Mouse (Mus musculus) c-Kit-positive CD71-positive TER-119-negative erythroid progenitor cells, embryonic 14.5 days (primary cell): ENCODE measurements around the gene Abca5.

Experiments used
- DNase-seq: peaks from one replicate; pipeline ENCODE4 v3.0.0-alpha.2; 2013; ENCODE audit warnings: low read depth

Abca5 gene

DNA sequence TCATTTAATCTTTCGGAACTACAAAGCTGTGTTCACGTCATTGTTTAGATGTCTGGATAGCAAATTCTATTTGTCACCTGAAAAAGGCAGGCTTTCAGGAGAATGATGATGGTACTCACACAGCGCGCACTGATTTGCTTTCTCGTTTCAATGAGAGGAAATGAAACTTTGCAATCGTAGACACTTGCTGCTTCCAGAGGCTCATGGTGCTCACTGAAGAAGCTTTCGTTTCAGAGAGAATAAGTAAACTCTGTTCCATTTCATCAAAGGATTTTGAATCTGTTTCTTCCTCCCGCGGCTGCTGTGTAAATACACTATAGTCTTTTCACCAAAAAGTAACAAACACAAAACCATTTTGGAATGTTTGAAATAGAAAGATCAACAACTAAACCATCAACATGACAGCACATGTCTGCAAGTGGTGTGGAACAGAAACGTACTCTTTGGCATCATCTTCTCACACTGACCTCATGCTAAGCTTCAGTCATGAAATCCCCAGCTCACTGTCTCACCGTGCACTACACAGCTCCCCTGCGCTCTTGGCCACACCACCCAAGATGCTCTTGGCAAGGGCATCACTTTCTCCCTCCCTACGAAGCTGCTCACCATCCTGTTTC is 39.5 kb downstream of the Abca5 start:
- DNase-seq: no peak

DNA sequence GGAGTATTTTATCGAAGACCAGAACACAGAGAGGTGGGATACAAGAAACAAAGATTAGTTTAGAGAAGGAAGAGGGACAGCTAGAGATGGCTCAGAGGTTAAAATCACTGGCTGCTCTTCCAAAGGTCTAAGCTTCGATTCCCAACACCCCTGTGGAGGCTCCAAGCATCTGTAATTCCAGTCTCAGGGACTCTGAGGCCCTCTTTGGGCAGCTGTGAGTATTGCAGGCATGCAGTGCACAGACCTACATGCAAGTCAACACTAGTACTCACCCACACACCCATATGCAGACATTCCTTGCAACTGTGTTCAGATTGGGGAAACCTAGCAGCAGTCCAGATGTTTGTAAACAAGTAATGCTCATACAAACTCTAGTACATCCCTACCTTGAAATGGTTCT is 46.9 kb downstream of the Abca5 start:
- no peak for DNase-seq

DNA sequence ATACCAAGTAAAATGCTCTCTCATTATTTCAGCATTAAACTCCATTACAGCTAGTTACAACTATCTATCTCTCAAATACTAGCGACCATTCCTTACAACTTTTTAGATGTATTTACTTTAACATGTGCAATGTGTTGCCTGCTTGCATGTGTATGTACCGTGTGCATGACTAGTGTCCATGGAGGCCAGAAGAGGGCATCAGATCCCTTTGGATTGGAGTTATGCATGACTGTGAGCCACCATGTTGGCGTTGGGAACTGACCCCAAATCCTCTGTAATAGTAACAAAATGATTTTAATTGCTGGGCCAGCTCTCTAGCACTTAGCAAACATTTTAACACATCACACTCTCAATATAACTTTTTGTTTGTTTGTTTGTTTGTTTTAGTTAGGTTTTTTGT is 49.1 kb downstream of the Abca5 start:
- DNase-seq: no peak

DNA sequence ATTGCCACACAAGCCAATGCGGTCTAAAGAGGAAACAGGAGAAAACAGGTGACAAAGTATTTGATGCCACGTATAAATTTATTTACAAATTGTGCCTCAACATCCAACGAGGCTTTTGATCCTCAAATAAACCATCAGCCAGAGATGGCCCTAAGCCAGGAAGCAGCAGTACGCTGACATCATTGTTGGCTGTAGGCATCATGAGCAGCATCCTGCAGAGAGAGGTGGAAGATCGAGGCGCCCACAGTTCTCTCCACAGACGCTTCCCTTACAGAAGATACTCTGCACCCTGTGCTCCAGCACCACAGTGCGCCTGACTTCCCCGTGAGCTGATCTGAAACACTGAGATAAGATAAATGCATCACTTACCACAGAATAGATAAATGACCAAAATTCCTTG is 49.8 kb downstream of the Abca5 start:
- no peak for DNase-seq

DNA sequence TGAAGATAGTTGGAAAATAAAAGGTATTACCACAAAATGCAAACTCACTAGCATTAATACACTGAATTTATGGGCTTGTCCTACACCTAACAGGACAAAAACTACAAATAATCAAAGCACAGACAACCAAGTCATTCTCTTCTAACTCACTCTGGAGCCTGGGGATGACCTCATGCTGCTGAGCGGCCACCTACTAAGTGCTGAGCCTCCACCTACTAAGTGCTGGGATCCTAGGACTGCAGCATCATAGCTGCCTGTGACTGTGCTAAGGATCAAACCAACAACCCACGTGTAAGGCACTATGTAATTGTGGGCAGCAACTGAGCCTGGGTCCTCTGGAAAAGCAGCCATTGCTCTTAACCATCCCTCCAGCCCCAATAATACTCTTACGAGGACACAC is 51.2 kb downstream of the Abca5 start:
- DNase-seq: no peak

DNA sequence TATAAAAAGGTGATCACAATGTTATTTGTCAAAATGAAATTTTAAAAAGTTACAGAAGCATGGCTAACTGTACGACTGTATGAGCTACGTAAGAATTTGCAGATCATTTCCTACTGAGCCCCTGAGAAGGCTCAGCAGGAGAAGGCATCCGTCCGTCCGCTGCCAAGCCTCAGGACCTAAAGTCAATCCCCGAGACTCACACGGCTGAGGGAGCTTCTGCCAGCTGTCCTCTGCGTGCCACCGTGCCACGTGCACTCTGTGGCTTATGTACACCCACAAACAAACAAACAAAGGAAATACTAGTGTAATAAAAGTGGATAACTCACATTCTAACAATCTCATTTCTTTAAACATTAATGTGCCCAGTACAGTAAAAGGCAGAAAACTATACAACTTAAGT is 52.7 kb downstream of the Abca5 start:
- no peak for DNase-seq

DNA sequence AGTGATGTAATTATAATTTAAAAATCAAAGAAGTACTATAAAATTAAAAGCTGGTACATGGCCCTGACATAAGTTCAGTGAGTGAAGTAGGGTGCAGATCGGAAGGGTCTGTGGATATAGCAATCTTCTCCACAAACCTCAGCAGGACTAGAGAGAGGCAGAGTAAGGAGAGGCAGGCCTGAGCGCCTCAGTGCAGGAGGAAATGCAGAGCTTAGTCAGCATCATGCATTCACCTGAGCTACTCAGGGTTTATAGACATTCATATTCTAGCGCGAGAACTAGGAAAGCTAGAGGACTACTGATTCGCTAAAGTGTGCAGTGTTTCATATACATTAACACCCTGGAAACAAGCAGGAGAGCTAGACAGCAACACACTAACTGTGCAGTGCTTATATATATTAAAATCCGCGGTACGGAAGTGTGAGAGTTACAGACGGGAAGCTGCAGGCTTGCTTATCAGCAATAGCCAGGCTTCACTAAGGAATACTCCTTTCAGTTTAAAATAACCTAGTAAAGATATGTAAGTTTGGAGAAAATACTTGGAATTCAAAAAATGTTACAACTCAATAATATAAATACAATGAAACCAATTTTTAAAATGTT is 53.2 kb downstream of the Abca5 start:
- DNase-seq: no peak

DNA sequence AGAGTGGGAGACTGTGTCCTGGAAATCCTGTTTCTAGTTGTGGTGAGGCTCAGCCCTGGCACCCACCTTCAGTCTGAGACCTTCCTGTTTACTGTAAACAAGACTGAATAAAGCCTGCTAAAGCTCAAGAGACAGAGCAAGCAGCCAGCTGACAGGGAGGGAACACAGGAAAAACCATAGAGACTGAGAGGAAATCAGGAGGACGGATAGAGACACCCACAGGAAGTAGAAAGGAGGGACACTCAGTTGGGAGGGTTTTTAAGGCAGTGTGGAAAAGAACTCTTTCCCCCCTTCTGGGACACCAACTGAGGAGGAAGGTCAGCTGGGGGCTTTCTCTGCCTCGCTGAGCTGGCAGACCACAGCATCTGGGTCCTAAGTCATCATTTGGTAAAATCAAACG is 62.7 kb downstream of the Abca5 start:
- no peak for DNase-seq

DNA sequence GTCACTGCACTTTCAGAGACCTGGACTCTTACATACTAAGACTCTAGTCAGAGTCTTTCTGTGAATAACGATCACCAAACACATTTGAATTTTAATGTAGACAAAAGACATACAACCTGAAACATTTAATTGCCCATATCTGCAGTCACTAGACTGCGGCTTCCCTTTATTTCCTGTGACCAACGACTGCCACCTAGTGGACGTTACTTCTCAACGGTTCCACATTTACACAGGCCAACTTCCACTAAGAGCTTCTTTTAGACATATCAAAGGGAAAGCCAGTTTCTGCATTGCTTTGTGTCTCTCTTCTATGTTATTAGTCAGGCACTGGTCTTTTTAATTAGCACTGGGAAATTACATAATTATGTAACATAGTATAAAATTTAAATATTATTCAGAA is 65.8 kb downstream of the Abca5 start:
- peak; percentile 65 for DNase-seq

DNA sequence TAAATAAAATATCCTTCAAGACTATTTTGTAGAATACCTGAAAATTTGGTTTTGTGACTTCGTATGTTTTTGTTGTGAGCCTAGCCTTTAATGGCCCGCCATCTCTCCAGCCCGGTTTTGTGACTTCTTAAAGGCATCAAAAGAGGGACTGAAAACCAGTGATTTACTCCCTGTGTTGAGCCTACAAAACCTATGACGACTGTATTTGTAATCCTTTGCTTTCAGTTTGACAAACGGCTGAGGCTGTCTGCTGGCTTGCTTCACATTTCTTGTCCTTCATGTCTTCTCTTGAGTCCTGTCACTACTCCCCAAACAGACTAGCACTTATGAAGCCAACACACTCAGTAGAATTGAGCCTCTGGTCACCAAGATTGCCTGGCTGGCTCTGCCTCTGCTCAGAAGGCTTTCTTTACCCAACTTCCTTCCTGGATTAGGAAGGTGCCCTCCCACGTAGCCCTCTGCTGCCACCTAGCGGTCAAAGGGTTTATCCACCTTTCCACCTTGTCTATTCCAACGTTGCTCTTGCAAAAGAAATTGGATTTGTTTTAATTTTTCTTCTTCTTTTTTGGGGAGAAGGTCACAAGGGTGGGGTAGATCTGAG is 69.2 kb downstream of the Abca5 start:
- peak; percentile 69 for DNase-seq

DNA sequence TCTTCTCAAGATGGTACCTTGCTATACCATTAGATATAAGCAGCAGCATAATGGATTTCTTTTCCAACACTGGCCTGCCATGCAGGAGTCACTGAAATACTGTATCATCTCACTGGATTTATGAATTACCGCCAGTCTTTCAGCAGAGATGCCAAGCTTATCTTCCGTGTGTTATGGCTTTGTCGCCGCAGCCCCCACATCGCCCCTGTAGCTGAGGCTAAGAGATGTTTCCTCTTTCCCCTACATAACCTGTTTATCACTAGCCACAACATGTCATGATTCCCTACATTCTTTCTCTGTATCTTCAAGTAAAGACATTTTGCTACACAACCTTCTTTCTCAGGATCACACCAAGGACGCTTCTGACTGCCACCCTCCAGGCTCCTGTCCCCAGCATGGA is 70.3 kb downstream of the Abca5 start:
- no peak for DNase-seq

DNA sequence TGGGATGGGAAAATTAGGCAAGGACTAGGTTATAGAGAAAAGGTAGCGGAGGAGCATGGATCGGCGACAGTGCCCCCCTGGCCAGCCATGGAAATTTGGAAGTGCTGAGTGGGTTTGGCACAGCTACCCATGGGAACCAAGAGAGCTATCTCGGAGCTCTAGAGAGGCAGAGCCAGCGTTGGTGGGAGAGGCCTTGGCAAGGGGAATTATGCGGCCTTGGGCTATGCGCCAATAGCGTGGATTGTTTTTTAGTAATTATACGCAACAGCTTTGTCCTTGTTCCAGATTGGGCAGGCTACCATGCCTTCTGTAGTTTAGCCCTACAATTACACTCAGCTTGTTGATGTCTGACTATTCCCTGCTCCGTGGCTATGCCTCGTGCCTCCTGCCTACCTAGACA is 70.8 kb downstream of the Abca5 start:
- DNase-seq: no peak

DNA sequence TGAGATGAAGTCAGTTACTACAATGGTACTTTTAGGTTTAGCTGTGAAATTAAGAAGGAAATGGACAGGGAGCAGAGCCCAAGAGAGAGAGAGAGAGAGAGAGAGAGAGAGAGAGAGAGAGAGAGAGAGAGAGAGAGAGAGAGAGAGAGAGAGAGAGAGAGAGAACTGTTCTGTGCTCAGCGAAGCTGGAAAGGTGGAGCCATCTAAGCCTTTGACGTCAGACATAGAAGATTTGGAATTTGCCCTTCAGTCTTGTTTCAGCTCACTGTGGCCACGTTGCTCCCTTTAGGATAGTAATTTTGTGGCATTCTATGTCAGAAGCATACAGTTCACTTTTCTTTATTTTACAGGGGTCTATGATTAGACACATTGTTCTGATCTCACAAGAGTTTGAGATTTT is 75.6 kb downstream of the Abca5 start:
- no peak for DNase-seq

DNA sequence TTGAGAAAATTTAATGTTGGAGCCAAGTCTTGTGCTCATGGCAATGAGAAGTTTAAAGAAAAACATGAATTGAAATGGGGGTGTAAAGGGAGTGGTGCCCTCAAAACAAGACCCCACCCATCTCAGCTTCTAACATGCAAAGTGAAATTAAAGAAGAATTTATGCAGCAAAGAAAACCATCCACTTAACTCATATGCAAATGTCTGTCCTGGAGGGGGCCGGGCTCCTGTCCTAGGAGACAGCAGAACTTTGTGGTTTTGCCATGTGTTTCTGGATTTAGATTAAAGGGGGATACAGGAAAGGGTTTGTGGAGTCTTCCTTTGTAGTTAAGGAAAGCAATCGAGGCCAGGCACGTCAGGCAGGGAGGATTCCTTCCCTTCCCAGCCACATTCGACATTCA is 79.6 kb downstream of the Abca5 start:
- no peak for DNase-seq

DNA sequence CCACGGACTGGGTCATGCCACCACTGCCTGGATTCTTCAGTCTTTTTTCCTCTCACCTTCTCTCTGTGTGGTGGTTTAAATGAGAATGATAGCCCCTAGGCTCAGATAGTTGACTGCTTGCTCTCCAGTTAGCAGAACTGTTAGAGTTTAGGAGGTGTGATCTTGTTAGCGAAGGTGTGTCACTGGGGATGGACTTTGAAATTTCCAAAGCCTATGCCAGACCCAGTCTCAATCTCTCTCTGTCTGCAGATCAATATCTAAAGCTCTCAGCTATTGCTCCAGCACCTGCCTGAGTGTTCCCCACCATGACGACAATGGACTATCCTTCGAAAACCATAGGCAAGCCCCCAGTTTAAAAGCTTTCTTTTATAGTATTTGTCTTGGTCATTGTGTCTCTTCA is 80.5 kb downstream of the Abca5 start:
- no peak for DNase-seq

DNA sequence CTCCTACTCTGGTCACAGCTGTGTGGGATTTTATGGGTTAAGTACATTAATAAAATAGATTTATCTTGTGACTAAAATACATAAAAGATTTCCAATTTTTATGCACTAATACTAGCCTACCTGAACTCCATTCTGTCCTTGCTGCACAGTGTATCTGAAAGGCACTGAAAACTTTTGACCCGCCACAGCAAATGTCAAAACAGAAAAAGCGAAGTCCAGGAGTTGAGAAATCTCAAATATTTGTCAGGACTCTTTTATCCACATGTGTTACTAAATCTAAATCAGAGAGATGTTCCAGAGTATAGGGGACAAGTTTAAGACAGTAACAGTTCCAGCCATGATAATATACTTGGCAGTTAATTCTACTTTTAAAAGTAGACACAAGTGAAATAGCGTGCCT is 85.3 kb downstream of the Abca5 start:
- no peak for DNase-seq

DNA sequence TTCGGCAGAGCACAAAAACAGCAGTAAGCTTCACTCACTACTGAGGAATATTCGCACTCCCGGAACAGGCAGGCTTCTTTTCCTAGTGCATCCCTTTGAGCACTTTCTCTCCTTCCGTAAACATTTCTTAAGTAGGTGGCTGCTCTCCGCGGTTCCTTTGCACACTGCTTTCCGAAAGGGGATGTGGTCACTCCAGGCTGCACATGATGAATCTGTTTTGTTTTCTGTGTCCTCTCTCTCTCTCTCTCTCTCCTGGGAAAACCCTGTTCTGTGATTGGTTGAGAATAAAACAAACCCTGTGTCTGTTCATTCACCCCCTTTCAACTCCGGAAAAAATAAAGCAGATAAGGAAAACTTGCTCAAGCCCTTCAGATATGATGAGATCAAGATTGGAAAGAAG is 86.0 kb downstream of the Abca5 start, which contains the start of gene Abca6:
Abca6 (minus strand) TSS at position 243 of the 400 bp plus-strand sequence.
- DNase-seq: no peak

DNA sequence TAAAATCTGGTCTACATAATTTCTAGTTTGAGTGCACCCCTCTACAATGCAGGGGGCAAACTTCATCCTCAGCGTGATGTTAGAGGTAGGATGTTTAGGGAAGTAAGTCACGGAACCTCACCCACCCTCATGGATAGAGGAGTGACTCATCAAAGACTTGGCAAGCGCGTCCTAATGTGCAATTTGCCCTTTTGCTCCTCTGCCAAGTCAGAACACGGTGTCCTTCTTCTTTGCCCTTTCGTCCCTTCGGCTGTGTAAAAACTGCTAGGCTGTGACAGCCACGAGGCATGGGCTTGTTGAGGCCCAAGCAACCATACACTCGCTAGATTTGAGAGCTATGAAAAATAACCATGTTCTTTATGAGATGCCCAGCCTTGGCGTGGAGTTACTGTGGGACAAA is 92.8 kb downstream of the Abca5 start:
- DNase-seq: no peak

DNA sequence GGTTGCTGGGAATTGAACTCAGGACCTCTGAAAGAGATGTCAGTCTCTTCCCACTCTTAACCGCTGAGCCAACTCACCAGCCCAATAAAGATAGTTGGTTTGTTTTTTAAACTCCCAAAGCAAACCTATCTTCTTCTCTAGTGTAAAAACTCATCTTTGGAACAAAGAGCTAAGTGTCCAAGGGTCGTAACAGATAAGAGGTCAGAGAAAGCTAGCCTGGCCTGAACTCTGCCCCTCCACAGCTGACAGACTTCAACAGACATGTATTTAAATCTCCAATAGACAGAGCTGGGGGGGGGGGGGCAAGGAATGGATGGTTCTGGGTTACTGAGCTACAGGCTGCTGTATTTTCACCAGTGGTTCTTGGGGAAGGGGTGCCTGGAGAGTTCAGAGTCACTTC is 100.0 kb downstream of the Abca5 start:
- no peak for DNase-seq

DNA sequence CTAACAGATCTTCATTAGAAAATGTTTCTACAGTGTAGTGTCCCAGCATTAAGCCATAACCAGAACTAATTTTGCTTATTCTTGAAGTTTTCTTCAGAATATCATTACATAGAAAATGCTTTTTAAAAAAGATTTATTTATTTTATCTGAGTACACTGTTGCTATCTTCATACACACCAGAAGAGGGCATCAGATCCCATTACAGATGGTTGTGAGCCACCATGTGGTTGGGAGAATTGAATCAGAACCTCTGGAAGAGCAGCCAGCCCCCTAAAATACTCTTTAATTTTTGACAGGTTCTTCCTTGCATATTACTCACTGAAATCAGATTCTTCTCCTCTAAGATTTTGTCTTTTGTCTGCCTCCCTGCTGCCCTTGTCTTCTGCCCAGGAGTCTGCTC is 104.5 kb downstream of the Abca5 start:
- no peak for DNase-seq
